Comparison of ENCODE assay signal across 15 mouse cellular contexts in genomic region chr7:141418970-141419369, GRCm38 (mm10). TPM values are rescaled to one million over a fixed set of nuclear protein-coding genes. Genes with fewer than 3 reads are reported as not detected.
DNase-seq lines count a peak whose midpoint lies in the region; ATAC-seq and TF ChIP-seq lines count a peak whose summit lies in the region.
"Had no signal": no experiment of that assay in that cellular context is flagged by ENCODE, and none has a peak within 500 bp of the region (broad histone marks: within the 10 kb centered on the region; RNA-seq: fewer than 3 reads in every experiment).

No protein-coding gene starts in this region.

- ATAC-seq in limb, embryonic 14.5 days (ENCODE audit: low FRiP score, low read depth), result no peak
- ATAC-seq in intestine, embryonic 16.5 days, result peak; percentile 67
- ATAC-seq in liver, postnatal 0 days, result no peak
- ATAC-seq: forebrain, embryonic 16.5 days; midbrain, embryonic 15.5 days had no signal

- 0 out of 2 replicates have a peak, but pooled peaks cover 4% of the 10 kb centered on the region for H3K4me1 ChIP-seq in cerebellum, adult 2 months (ENCODE audit: control insufficient read depth, insufficient read depth, low read length)
- no peaks in the 10 kb centered on the region for H3K4me1 ChIP-seq in limb, embryonic 14.5 days (ENCODE audit: control insufficient read depth, insufficient read depth, low read length)
- H3K4me1 ChIP-seq in limb, embryonic 10.5 days, result peaks cover 8% of the 10 kb centered on the region
- H3K4me1 ChIP-seq in intestine, embryonic 16.5 days (ENCODE audit: control insufficient read depth, insufficient read depth, low read length), result peaks cover 5% of the 10 kb centered on the region; the same call in 1 of the 2 replicates
- H3K4me1 ChIP-seq in liver, postnatal 0 days (ENCODE audit: insufficient read depth), result peaks cover 29% of the 10 kb centered on the region

- no peaks in the 10 kb centered on the region for H3K27me3 ChIP-seq in cerebellum, adult 2 months (ENCODE audit: control insufficient read depth, insufficient read depth, low read length)
- H3K27me3 ChIP-seq in limb, embryonic 14.5 days (ENCODE audit: control insufficient read depth, insufficient read depth, low read length), result no peaks in the 10 kb centered on the region
- H3K27me3 ChIP-seq in limb, embryonic 10.5 days (ENCODE audit: low read depth, poor library complexity, severe bottlenecking), result no peaks in the 10 kb centered on the region
- H3K27me3 ChIP-seq in intestine, embryonic 16.5 days (replicated peaks; ENCODE audit: control insufficient read depth, insufficient read depth, low read length), result no peaks in the 10 kb centered on the region
- H3K27me3 ChIP-seq in liver, postnatal 0 days (ENCODE audit: insufficient read depth, low read length), result no peaks in the 10 kb centered on the region
- H3K27me3 ChIP-seq: CH12.LX; midbrain, embryonic 15.5 days; stomach, embryonic 15.5 days had no signal

- H3K9me3 ChIP-seq in limb, embryonic 14.5 days (ENCODE audit: control insufficient read depth, low read length), result no peaks in the 10 kb centered on the region
- no peaks in the 10 kb centered on the region for H3K9me3 ChIP-seq in limb, embryonic 10.5 days (replicated peaks)
- no peaks in the 10 kb centered on the region for H3K9me3 ChIP-seq in intestine, embryonic 16.5 days (ENCODE audit: control insufficient read depth, low read length)
- H3K9me3 ChIP-seq in liver, postnatal 0 days (ENCODE audit: low read length), result no peaks in the 10 kb centered on the region
- H3K9me3 ChIP-seq: liver, embryonic 15.5 days; midbrain, embryonic 15.5 days; stomach, embryonic 15.5 days had no signal

- no peak for TF ChIP-seq CTCF in cerebellum, adult 2 months (IDR thresholded peaks at IDR 0.05; ENCODE audit: borderline replicate concordance, insufficient read depth, low read depth, low read length)
- TF ChIP-seq CTCF in liver, postnatal 0 days (IDR thresholded peaks at IDR 0.05; ENCODE audit: low read depth), result no peak

- no peak overlapping the region for H3K4me3 ChIP-seq in cerebellum, adult 2 months (replicated peaks; ENCODE audit: insufficient read depth, low read depth, low read length)
- no peak overlapping the region for H3K4me3 ChIP-seq in limb, embryonic 14.5 days (replicated peaks; ENCODE audit: low read length)
- no peak overlapping the region for H3K4me3 ChIP-seq in limb, embryonic 10.5 days
- H3K4me3 ChIP-seq in intestine, embryonic 16.5 days (ENCODE audit: low read length), result no peak overlapping the region
- no peak overlapping the region for H3K4me3 ChIP-seq in liver, postnatal 0 days (ENCODE audit: low read depth, low read length)
- H3K4me3 ChIP-seq: left cerebral cortex, adult 2 months; liver, embryonic 15.5 days; midbrain, embryonic 15.5 days; stomach, embryonic 15.5 days had no signal

- TF ChIP-seq POLR2A in cerebellum, adult 2 months (IDR thresholded peaks at IDR 0.05; ENCODE audit: borderline replicate concordance, insufficient read depth, low read length), result no peak
- TF ChIP-seq POLR2A in limb, embryonic 14.5 days (IDR thresholded peaks at IDR 0.05; ENCODE audit: borderline replicate concordance, extremely low read depth, insufficient read depth, insufficient read length), result no peak

- no peak overlapping the region for H3K4me2 ChIP-seq in limb, embryonic 14.5 days (replicated peaks; ENCODE audit: low read depth, low read length, severe bottlenecking)
- no peak overlapping the region for H3K4me2 ChIP-seq in intestine, embryonic 16.5 days (ENCODE audit: low read depth, low read length)
- no peak overlapping the region for H3K4me2 ChIP-seq in liver, postnatal 0 days (ENCODE audit: low read depth, low read length)
- H3K4me2 ChIP-seq: liver, embryonic 15.5 days; midbrain, embryonic 15.5 days; stomach, embryonic 15.5 days had no signal

- no peak for TF ChIP-seq EP300 in liver, postnatal 0 days (IDR thresholded peaks at IDR 0.05; ENCODE audit: low read depth)

- peak; percentile 69 to 74 for DNase-seq in cerebellum, postnatal 10 days
- no peak for DNase-seq in cerebellum, adult 2 months
- peak; percentile 32 for DNase-seq in limb, embryonic 14.5 days (ENCODE audit: low spot score)
- DNase-seq in limb, embryonic 10.5 days (ENCODE audit: low spot score), result no peak
- DNase-seq in MN1 (ENCODE audit: low spot score), result peak; percentile 57
- DNase-seq in thymus, postnatal 4 days, result no peak
- no peak for DNase-seq in liver, postnatal 0 days
- DNase-seq: embryo, embryonic 11 days had no signal

- no peak overlapping the region for H3K9ac ChIP-seq in limb, embryonic 14.5 days (ENCODE audit: low read depth, low read length, severe bottlenecking)
- H3K9ac ChIP-seq in intestine, embryonic 16.5 days (ENCODE audit: low read depth, low read length), result peak overlapping the region; percentile 5; the same call in 1 of the 2 replicates
- no peak overlapping the region for H3K9ac ChIP-seq in liver, postnatal 0 days (replicated peaks)
- H3K9ac ChIP-seq: liver, embryonic 15.5 days; midbrain, embryonic 15.5 days; stomach, embryonic 15.5 days had no signal

- H3K27ac ChIP-seq in cerebellum, adult 2 months (ENCODE audit: insufficient read depth, low read length), result no peak overlapping the region
- H3K27ac ChIP-seq in limb, embryonic 14.5 days (replicated peaks; ENCODE audit: low read depth, low read length), result no peak overlapping the region
- H3K27ac ChIP-seq in limb, embryonic 10.5 days, result no peak overlapping the region
- H3K27ac ChIP-seq in intestine, embryonic 16.5 days (ENCODE audit: low read length), result peak overlapping the region; percentile 59
- no peak overlapping the region for H3K27ac ChIP-seq in liver, postnatal 0 days (ENCODE audit: low read depth)
- H3K27ac ChIP-seq: left cerebral cortex, adult 2 months; liver, embryonic 15.5 days; midbrain, embryonic 15.5 days; stomach, embryonic 15.5 days had no signal

- 45% methylated on average over 7 of the region's 7 CpGs for WGBS in cerebellum, adult 2 months
- WGBS in limb, embryonic 14.5 days, result 35% methylated on average over 7 of the region's 7 CpGs
- 71% methylated on average over 7 of the region's 7 CpGs for WGBS in limb, embryonic 10.5 days
- 47% methylated on average over 7 of the region's 7 CpGs for WGBS in intestine, embryonic 16.5 days
- 51% methylated on average over 7 of the region's 7 CpGs for WGBS in liver, postnatal 0 days (ENCODE audit: insufficient replicate concordance)

- no peaks in the 10 kb centered on the region for H3K36me3 ChIP-seq in limb, embryonic 14.5 days (ENCODE audit: control insufficient read depth, insufficient read depth, low read length)
- no peaks in the 10 kb centered on the region for H3K36me3 ChIP-seq in limb, embryonic 10.5 days
- no peaks in the 10 kb centered on the region for H3K36me3 ChIP-seq in intestine, embryonic 16.5 days (ENCODE audit: control insufficient read depth, insufficient read depth, low read length)
- no peaks in the 10 kb centered on the region for H3K36me3 ChIP-seq in liver, postnatal 0 days (replicated peaks; ENCODE audit: insufficient read depth, low read length)
- H3K36me3 ChIP-seq: liver, embryonic 15.5 days; midbrain, embryonic 15.5 days; stomach, embryonic 15.5 days had no signal

RNA-seq across cellular contexts. Expression of gene Gatd1, which starts 5.0 kb away (rescaled TPM):
- polyA plus RNA-seq in cerebellum, adult 2 months (2012; rRNA removed), result 48.1 and 49.2 TPM in 2 replicates
- polyA plus RNA-seq in limb, embryonic 14.5 days (2012; rRNA removed), result 92.3 and 108 TPM in 2 replicates
- polyA plus RNA-seq in limb, embryonic 14.5 days (2014; fragmentation: Nextera tagmentation; extraction: Ambion mirVana), result 49.0 and 51.2 TPM in 2 replicates
- polyA plus RNA-seq in limb, embryonic 10.5 days (2016; fragmentation: Nextera tagmentation; extraction: Ambion mirVana), result 44.5 and 56.4 TPM in 2 replicates
- polyA plus RNA-seq in intestine, embryonic 16.5 days (2015; fragmentation: Nextera tagmentation; extraction: Ambion mirVana), result 47.5 and 48.2 TPM in 2 replicates
- 17.4 and 18.2 TPM in 2 replicates for polyA plus RNA-seq in liver, postnatal 0 days (2015; fragmentation: Nextera tagmentation; extraction: Ambion mirVana)

RNA-seq across cellular contexts. Expression of gene Cend1, which starts 10.3 kb away (rescaled TPM):
- 375 and 402 TPM in 2 replicates for polyA plus RNA-seq in cerebellum, adult 2 months (2012; rRNA removed)
- 1.8 TPM in 2 replicates for polyA plus RNA-seq in limb, embryonic 14.5 days (2012; rRNA removed)
- polyA plus RNA-seq in limb, embryonic 14.5 days (2014; fragmentation: Nextera tagmentation; extraction: Ambion mirVana), result 0.66 and 0.75 TPM in 2 replicates
- 6.0 and 8.8 TPM in 2 replicates for polyA plus RNA-seq in limb, embryonic 10.5 days (2016; fragmentation: Nextera tagmentation; extraction: Ambion mirVana)
- 3.2 and 4.0 TPM in 2 replicates for polyA plus RNA-seq in intestine, embryonic 16.5 days (2015; fragmentation: Nextera tagmentation; extraction: Ambion mirVana)
- polyA plus RNA-seq in liver, postnatal 0 days (2015; fragmentation: Nextera tagmentation; extraction: Ambion mirVana), result not detected in 2 replicates
- polyA plus RNA-seq: liver, embryonic 15.5 days had no signal

RNA-seq across cellular contexts. Expression of gene Slc25a22, which starts 18.7 kb away (rescaled TPM):
- polyA plus RNA-seq in cerebellum, adult 2 months (2012; rRNA removed), result 328 and 384 TPM in 2 replicates
- polyA plus RNA-seq in limb, embryonic 14.5 days (2012; rRNA removed), result 75.1 and 104 TPM in 2 replicates
- 22.8 and 32.2 TPM in 2 replicates for polyA plus RNA-seq in limb, embryonic 14.5 days (2014; fragmentation: Nextera tagmentation; extraction: Ambion mirVana)
- 43.6 and 48.3 TPM in 2 replicates for polyA plus RNA-seq in limb, embryonic 10.5 days (2016; fragmentation: Nextera tagmentation; extraction: Ambion mirVana)
- 34.6 and 37.7 TPM in 2 replicates for polyA plus RNA-seq in intestine, embryonic 16.5 days (2015; fragmentation: Nextera tagmentation; extraction: Ambion mirVana)
- 38.4 and 41.6 TPM in 2 replicates for polyA plus RNA-seq in liver, postnatal 0 days (2015; fragmentation: Nextera tagmentation; extraction: Ambion mirVana)

RNA-seq across cellular contexts. Expression of gene Pidd1, which starts 24.9 kb away (rescaled TPM):
- polyA plus RNA-seq in cerebellum, adult 2 months (2012; rRNA removed), result 3.2 and 4.4 TPM in 2 replicates
- polyA plus RNA-seq in limb, embryonic 14.5 days (2012; rRNA removed), result 25.0 and 43.0 TPM in 2 replicates
- 6.9 and 8.2 TPM in 2 replicates for polyA plus RNA-seq in limb, embryonic 14.5 days (2014; fragmentation: Nextera tagmentation; extraction: Ambion mirVana)
- 26.8 and 30.0 TPM in 2 replicates for polyA plus RNA-seq in limb, embryonic 10.5 days (2016; fragmentation: Nextera tagmentation; extraction: Ambion mirVana)
- polyA plus RNA-seq in intestine, embryonic 16.5 days (2015; fragmentation: Nextera tagmentation; extraction: Ambion mirVana), result 7.3 and 8.0 TPM in 2 replicates
- polyA plus RNA-seq in liver, postnatal 0 days (2015; fragmentation: Nextera tagmentation; extraction: Ambion mirVana), result 3.6 and 4.3 TPM in 2 replicates

RNA-seq across cellular contexts. Expression of gene Taldo1, which starts 27.0 kb away (rescaled TPM):
- polyA plus RNA-seq in cerebellum, adult 2 months (2012; rRNA removed), result 222 and 232 TPM in 2 replicates
- polyA plus RNA-seq in limb, embryonic 14.5 days (2012; rRNA removed), result 161 and 188 TPM in 2 replicates
- polyA plus RNA-seq in limb, embryonic 14.5 days (2014; fragmentation: Nextera tagmentation; extraction: Ambion mirVana), result 238 and 243 TPM in 2 replicates
- polyA plus RNA-seq in limb, embryonic 10.5 days (2016; fragmentation: Nextera tagmentation; extraction: Ambion mirVana), result 258 and 272 TPM in 2 replicates
- polyA plus RNA-seq in intestine, embryonic 16.5 days (2015; fragmentation: Nextera tagmentation; extraction: Ambion mirVana), result 567 and 582 TPM in 2 replicates
- 246 and 265 TPM in 2 replicates for polyA plus RNA-seq in liver, postnatal 0 days (2015; fragmentation: Nextera tagmentation; extraction: Ambion mirVana)

Comparison
In these comparisons a context has a peak if more than half of its experiments do, and no peak if none do; other contexts are left out.
1. DNase-seq: peak in cerebellum, postnatal 10 days (2 of 2), limb, embryonic 14.5 days (single experiment) and MN1 (single experiment); none in cerebellum, adult 2 months (0 of 2), limb, embryonic 10.5 days (single experiment), thymus, postnatal 4 days (single experiment) and liver, postnatal 0 days (single experiment).
2. RNA of gene Cend1, which starts 10.3 kb away (polyA plus RNA-seq): 375 to 402 TPM in cerebellum, adult 2 months; 6.0 to 8.8 TPM in limb, embryonic 10.5 days, 3.2 to 4.0 TPM in intestine, embryonic 16.5 days, 0.66 to 1.8 TPM in limb, embryonic 14.5 days and not detected in liver, postnatal 0 days; every median in the first group is over 10 times any median in the second.